Mouse (Mus musculus): ENCODE measurements at regions not wholly inside any gene's neighbourhood (a gene's known extent, or its start where the extent isn't known, plus 50 kb on each side); places are given as distances from the start of the nearest gene placed in this dataset.

- TF ChIP-seq CTCF (IDR thresholded peaks at IDR 0.05; ENCODE audit: low read depth) (no peak), EP300 (IDR thresholded peaks at IDR 0.05; ENCODE audit: low read depth) (no peak)
Measured at GRCm38 (mm10) chr3:34466312-34466711, 183.9 kb upstream of the Sox2 start.
